Mouse (Mus musculus) forebrain, embryonic 10.5 days (tissue): ENCODE results near the gene Twnk. TPM values are rescaled to one million over a fixed set of nuclear protein-coding genes. Genes with fewer than 3 reads are reported as not detected.
A peak's percentile ranks its signal among the peaks of the same experiment; 100 is the strongest.

Experiments
- DNase-seq: peaks from one replicate; pipeline ENCODE4 v3.0.0-alpha.2; 2017; ENCODE audit warnings: low spot score; ENCODE audit errors: extremely low spot score
- H3K27ac ChIP-seq: fragments of 300-500 bp; sonication (generic); 2 replicates; pipeline ENCODE4 v1.5.1; 2016; ENCODE audit warnings: mild to moderate bottlenecking
- H3K27me3 ChIP-seq: fragments of 300-500 bp; sonication (generic); 2 replicates; pipeline ENCODE4 v1.6.1; 2016; ENCODE audit warnings: mild to moderate bottlenecking; ENCODE audit not compliant: poor library complexity, severe bottlenecking
- H3K36me3 ChIP-seq: fragments of 300-500 bp; sonication (generic); replicated peaks from 2 replicates; pipeline ENCODE4 v1.6.1; 2016; ENCODE audit warnings: mild to moderate bottlenecking, moderate library complexity
- H3K4me1 ChIP-seq: fragments of 300-500 bp; sonication (generic); 2 replicates; pipeline ENCODE4 v1.6.1; 2016
- H3K4me3 ChIP-seq: fragments of 300-500 bp; sonication (generic); 2 replicates; pipeline ENCODE4 v1.5.1; 2016; ENCODE audit warnings: mild to moderate bottlenecking, moderate library complexity
- H3K9me3 ChIP-seq: fragments of 300-500 bp; sonication (generic); 2 replicates; pipeline ENCODE4 v1.6.1; 2016; ENCODE audit warnings: mild to moderate bottlenecking, moderate library complexity
- WGBS: fragments of 180-500 bp; shearing (Covaris S2); methylation state at CpG from one replicate; pipeline ENCODE4 v1.1.7; 2016; 5-methylcytosine and 5-hydroxymethylcytosine counted together
- polyA plus RNA-seq: library from polyadenylated mRNA; unstranded; fragments of >200 nt; fragmentation: Nextera tagmentation; extraction: Ambion mirVana; gene quantifications from 2 replicates; pipeline ENCODE4 v1.2.1, GENCODE M21; 2016

Gene Twnk
- polyA plus RNA-seq, 1 experiment from 2014 or later, result 35.8 TPM

- peaks cover 35% of the 10 kb centered on the region for H3K4me1 ChIP-seq
- H3K4me3 ChIP-seq, result peak overlapping the region; percentile 73
- no peak for DNase-seq
- no peaks in the 10 kb centered on the region for H3K27me3 ChIP-seq
- H3K27ac ChIP-seq, result peak overlapping the region; percentile 88
- WGBS, result 55% methylated on average over 17 of the region's 17 CpGs
- peaks cover 76% of the 10 kb centered on the region for H3K36me3 ChIP-seq
- H3K9me3 ChIP-seq, result no peaks in the 10 kb centered on the region; the same call in 1 of the 2 replicates
Measured at GRCm38 (mm10) chr19:45007021-45007420, 1.6 kb downstream of the Twnk start.

- 94% methylated on average over 20 of the region's 20 CpGs for WGBS
- Histone ChIP-seq H3K36me3 (peaks cover 76% of the 10 kb centered on the region), H3K27ac (0 out of 2 replicates have a peak overlapping the region, but pooled peaks have one; percentile 88), H3K9me3 (no peaks in the 10 kb centered on the region; the same call in 1 of the 2 replicates), H3K27me3 (no peaks in the 10 kb centered on the region), H3K4me1 (peaks cover 36% of the 10 kb centered on the region), H3K4me3 (peak overlapping the region; percentile 73)
- DNase-seq, result no peak
Measured at GRCm38 (mm10) chr19:45007425-45008191, 2.1 kb downstream of the Twnk start.

GRCm38 (mm10) chr19:45010646-45011045 is 5.2 kb downstream of the Twnk start:
- Histone ChIP-seq H3K36me3 (peaks cover 59% of the 10 kb centered on the region), H3K27ac (no peak overlapping the region)

GRCm38 (mm10) chr19:45012219-45012618 is 6.8 kb downstream of the Twnk start:
- Histone ChIP-seq H3K27ac (0 out of 2 replicates have a peak overlapping the region, but pooled peaks have one; percentile 13), H3K27me3 (no peaks in the 10 kb centered on the region), H3K4me1 (peaks cover 62% of the 10 kb centered on the region), H3K4me3 (no peak overlapping the region), H3K9me3 (no peaks in the 10 kb centered on the region; the same call in 1 of the 2 replicates), H3K36me3 (peaks cover 58% of the 10 kb centered on the region)
- no peak for DNase-seq
- WGBS, result 80% methylated on average over 8 of the region's 8 CpGs

More at GRCm38 (mm10) chr19:45010646-45011045, 5.2 kb downstream of the Twnk start:
- Histone ChIP-seq H3K4me3 (no peak overlapping the region), H3K27me3 (no peaks in the 10 kb centered on the region), H3K4me1 (peaks cover 57% of the 10 kb centered on the region), H3K9me3 (no peaks in the 10 kb centered on the region; the same call in 1 of the 2 replicates)
- 94% methylated on average over 4 of the region's 4 CpGs for WGBS
- no peak for DNase-seq

- Histone ChIP-seq H3K36me3 (peaks cover 54% of the 10 kb centered on the region), H3K9me3 (no peaks in the 10 kb centered on the region; the same call in 1 of the 2 replicates), H3K4me1 (peaks cover 60% of the 10 kb centered on the region), H3K27me3 (no peaks in the 10 kb centered on the region), H3K27ac (0 out of 2 replicates have a peak overlapping the region, but pooled peaks have one; percentile 13), H3K4me3 (no peak overlapping the region)
- no peak for DNase-seq
- 38% methylated on average over 6 of the region's 6 CpGs for WGBS
Measured at GRCm38 (mm10) chr19:45012636-45013035, 7.2 kb downstream of the Twnk start.

GRCm38 (mm10) chr19:45013581-45014225 is 8.2 kb downstream of the Twnk start:
- H3K27ac ChIP-seq, result peak overlapping the region; percentile 98
- H3K4me3 ChIP-seq, result no peak overlapping the region

GRCm38 (mm10) chr19:45014335-45014971 is 9.0 kb downstream of the Twnk start, which contains the start of gene Lzts2:
Gene Lzts2 (plus strand): TSS chr19:45014414.
- H3K4me1 ChIP-seq, result peaks cover 68% of the 10 kb centered on the region
- H3K9me3 ChIP-seq, result no peaks in the 10 kb centered on the region
- H3K4me3 ChIP-seq, result peak within 1 kb of the TSS; percentile 84
- 8% methylated on average over 10 of the region's 10 CpGs for WGBS
- no peak for DNase-seq
- H3K36me3 ChIP-seq, result peaks cover 36% of the 10 kb centered on the region
- no peaks in the 10 kb centered on the region for H3K27me3 ChIP-seq
- peak within 1 kb of the TSS; percentile 98 for H3K27ac ChIP-seq

More at GRCm38 (mm10) chr19:45013581-45014225, 8.2 kb downstream of the Twnk start:
- DNase-seq, result no peak
- H3K9me3 ChIP-seq, result no peaks in the 10 kb centered on the region
- 63% methylated on average over 6 of the region's 6 CpGs for WGBS
- H3K4me1 ChIP-seq, result peaks cover 64% of the 10 kb centered on the region
- no peaks in the 10 kb centered on the region for H3K27me3 ChIP-seq
- peaks cover 43% of the 10 kb centered on the region for H3K36me3 ChIP-seq

GRCm38 (mm10) chr19:45014981-45015402 is 9.5 kb downstream of the Twnk start:
- Histone ChIP-seq H3K9me3 (no peaks in the 10 kb centered on the region), H3K4me3 (peak overlapping the region; percentile 84), H3K27me3 (no peaks in the 10 kb centered on the region), H3K4me1 (peaks cover 74% of the 10 kb centered on the region), H3K36me3 (peaks cover 37% of the 10 kb centered on the region), H3K27ac (peak overlapping the region; percentile 98)
- WGBS, result under 1% methylated on average over 25 of the region's 25 CpGs
- DNase-seq, result no peak

GRCm38 (mm10) chr19:45015518-45016281 is 10.2 kb downstream of the Twnk start:
- Histone ChIP-seq H3K4me3 (peak overlapping the region; percentile 84), H3K9me3 (no peaks in the 10 kb centered on the region), H3K27ac (peak overlapping the region; percentile 98), H3K36me3 (peaks cover 37% of the 10 kb centered on the region), H3K4me1 (peaks cover 81% of the 10 kb centered on the region), H3K27me3 (no peaks in the 10 kb centered on the region)
- peak; percentile 47 for DNase-seq
- under 1% methylated on average over 34 of the region's 34 CpGs for WGBS

GRCm38 (mm10) chr19:45016341-45017215 is 11.1 kb downstream of the Twnk start:
- peak; percentile 72 for DNase-seq
- Histone ChIP-seq H3K36me3 (peaks cover 37% of the 10 kb centered on the region), H3K4me1 (peaks cover 90% of the 10 kb centered on the region), H3K9me3 (no peaks in the 10 kb centered on the region), H3K4me3 (peak overlapping the region; percentile 84), H3K27me3 (no peaks in the 10 kb centered on the region), H3K27ac (peak overlapping the region; percentile 98)
- under 1% methylated on average over 17 of the region's 18 CpGs for WGBS

GRCm38 (mm10) chr19:45017216-45017771 is 11.8 kb downstream of the Twnk start:
- 0% methylated on average over 27 of the region's 27 CpGs for WGBS
- Histone ChIP-seq H3K4me1 (peaks cover 90% of the 10 kb centered on the region), H3K27ac (peak overlapping the region; percentile 98), H3K4me3 (peak overlapping the region; percentile 84), H3K27me3 (no peaks in the 10 kb centered on the region), H3K36me3 (peaks cover 37% of the 10 kb centered on the region), H3K9me3 (no peaks in the 10 kb centered on the region)
- peak; percentile 88 for DNase-seq
